Mouse (Mus musculus) left cerebral cortex, adult 9 months (tissue): ENCODE data around the gene Ccdc115.

ENCODE experiments used
- DNase-seq, 2 experiments: peaks; one replicate each; pipeline ENCODE4 v3.0.0; 2022; ENCODE audit warnings: low spot score in 2 of 2

The Ccdc115 gene

DNA sequence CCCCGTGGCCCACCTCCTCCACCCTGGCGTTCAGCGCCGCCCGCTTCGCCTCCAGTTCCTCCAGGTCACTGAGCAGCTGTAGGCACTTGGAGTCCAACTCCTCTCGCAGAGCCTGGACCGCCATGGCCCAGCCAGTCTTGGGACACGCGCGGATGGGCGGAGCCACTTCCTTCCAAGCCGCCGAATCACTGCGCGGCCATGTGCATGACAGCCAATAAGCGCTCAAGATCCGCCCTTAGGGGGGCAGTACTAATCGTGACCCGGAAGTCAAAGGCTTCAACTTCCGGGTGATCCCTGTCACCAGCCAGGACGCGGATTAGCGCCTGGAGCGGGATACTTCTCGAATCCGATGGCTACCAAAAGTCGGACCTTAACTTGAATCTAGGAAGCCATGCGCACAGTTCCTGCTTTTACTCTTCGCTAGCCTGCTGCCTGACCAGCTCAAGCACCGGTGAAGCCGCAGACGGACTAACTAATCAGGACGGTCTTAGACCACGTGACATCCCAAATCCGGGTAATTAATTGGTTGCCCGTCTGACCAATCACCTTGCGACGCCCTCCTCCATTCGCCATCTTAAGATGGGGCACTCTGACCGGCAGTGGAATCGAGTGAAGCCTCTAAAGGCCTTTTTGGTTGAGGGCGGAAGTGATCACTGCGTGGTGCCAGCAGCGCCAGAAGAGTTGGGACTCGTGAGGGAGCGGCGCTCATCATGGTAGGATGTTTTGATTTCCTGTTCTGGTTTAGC lies at the start of gene Ccdc115, which contains the start of gene Imp4:
Gene Ccdc115, minus strand, starts transcription at position 458 of the 746 bp plus-strand sequence.
Gene Imp4, plus strand, starts transcription at position 637 of the 746 bp plus-strand sequence.
- DNase-seq, result peak; percentile 95 to 97

DNA sequence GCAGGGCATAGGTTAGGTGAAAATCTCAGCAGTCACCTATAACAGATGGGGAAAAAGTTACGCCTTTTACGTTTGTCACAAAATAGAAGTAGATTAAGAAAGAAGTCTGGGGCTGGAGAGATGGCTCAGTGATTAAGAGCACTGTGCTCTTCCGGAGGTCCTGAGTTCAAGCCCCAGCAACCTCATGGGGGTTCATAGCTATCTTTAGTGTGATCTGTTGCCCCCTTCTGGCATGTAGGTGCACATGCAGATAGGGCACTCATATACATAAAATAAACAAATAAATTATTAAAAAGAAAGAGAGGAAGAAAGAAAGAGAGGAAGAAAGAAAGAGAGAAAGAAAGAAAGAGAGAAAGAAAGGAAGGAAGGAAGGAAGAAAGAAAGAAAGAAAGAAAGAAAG lies 47.9 kb upstream of the Ccdc115 start:
- no peak for DNase-seq

DNA sequence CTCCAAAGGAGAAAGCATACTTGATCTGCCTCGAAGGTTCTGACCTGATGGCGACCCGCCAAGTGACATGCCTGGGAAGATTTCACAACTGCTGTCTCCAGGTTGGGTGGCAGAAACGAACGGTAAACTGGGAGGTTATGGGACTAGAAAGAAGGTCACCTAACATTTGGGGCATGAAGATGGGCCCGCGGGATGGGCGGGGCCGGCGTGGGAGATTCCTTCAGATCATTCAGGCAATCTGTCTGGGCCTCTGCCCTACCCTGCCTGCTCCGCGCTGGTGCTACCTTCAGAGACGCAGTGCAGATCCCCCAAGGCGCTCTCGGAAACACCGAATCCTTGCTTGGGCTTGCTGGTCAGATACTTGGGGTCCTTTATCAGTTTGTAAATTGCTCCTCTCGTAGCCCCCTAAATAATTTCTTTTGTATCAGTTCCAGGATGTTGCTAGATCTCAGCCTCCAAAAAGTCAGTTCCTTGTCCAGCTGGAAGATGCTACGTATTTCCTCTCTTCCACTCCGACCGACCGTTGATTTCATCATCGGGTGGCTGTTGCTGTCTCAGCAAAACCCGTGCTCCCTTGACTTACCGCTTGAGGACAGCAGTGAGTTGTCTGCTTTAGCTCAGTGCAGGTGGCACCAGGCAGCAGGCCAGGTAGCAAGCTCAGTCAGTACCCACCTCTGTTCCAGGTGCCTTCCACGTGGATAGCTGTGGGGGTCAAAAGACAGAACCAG lies 46.2 kb upstream of the Ccdc115 start:
- peak in 1 of 2 experiments; percentile 65 for DNase-seq

DNA sequence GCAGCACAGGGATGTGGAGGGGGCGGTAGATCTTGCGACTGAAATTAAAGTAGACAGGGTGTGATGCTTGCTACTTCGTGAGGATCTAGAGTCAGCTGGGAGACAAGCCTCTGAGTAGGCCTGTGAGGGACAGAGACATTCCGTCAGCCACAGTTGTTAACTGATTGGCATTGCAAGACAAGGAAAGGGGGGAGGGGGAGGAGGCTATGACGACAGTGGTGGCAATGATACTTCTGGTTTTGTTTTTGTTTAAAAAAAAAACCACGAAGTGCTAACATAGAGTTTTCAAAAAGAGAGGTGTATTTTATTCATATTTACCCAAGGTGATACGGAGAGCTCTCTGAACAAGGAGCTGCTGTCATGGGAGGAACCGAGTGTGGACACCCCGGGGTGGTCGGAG lies 45.0 kb upstream of the Ccdc115 start:
- no peak for DNase-seq

DNA sequence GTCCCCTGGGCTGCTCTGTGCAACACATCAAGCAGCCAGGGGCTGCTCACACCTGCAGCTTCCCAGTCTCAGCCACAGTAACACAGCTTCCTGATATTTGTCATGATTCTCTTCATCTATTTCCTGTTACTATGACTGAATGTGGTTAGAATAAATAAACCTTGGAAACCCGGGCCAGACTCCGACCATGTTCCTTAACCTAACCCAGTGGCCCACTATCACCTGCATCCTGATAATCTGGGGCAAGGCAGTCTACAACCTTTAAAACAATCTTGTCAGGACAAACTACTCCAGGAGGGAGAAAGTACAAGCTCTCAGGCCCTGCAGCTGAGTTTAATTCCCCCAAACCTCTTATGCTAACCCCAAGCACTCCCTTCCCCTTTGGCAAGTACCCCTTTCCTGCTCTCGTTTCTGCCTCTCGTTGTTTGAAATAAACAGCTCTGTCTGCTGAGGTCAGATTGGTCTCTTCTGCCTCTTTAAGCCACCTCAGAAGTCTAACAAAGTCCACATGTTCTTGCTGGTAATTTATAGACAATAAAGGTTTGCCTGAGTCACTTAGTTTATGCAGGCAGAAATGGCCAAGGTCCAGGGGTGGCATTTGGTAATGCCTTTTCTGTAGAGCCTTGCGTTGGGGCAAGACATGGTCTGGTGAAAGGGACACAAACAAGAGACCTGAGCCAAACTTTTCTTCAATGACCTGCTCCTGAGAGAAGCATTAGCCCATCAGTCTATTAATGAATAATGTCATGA lies 42.6 kb upstream of the Ccdc115 start:
- DNase-seq, result no peak

DNA sequence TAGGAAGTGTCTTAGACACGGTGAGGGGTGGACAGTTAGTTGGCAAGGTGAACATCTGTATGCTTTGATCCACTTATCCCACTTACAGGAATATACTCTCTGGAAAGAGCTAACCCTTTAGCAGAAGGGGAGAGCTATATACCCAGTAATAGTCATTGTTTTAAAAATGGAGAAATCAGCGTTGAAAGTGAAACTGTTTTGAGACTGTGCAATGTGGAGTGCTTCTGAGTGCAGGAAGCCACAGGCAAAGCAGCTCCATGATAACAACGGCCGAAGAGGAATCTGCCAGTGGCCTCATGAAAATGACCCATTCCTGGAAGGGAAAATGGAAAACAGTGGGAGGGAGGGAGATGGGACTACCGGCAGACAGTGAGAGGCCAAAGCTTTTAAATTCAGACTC lies 41.3 kb upstream of the Ccdc115 start:
- no peak for DNase-seq

DNA sequence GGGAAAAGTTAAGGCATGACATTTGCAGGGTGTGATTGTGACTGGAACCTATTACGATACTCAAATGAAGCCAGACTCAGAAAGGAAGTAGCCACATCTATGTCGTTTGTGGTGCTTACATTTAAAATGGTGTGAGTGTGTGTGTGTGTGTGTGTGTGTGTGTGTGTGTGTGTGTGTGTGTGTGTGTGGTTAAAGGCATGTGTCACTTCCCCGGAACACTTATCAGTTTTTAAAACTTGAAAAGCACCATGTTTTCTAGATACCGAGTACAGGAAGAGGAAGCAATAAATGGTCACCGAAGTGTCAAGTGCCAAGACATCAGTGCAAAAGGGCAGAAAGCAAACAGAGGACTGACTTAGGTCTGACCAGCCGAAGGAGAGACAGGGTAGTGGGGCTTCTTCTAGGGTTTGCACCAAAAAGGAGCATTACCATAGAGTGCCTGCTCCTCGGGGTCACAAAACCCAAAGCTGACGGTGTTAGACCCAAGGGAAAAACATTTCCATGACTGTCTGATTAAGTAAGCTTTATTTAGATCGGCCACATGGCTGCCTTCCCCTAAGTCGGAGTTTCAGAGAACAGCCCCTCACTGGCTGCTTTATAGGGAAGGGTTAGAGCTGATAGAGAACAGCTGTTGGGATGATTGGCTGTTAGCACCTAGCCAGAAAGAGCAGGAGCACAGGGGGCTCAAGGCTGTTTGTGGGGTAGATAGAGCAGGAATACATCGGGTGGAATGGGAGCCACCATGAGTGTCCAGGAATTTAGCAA lies 39.6 kb upstream of the Ccdc115 start:
- no peak for DNase-seq

DNA sequence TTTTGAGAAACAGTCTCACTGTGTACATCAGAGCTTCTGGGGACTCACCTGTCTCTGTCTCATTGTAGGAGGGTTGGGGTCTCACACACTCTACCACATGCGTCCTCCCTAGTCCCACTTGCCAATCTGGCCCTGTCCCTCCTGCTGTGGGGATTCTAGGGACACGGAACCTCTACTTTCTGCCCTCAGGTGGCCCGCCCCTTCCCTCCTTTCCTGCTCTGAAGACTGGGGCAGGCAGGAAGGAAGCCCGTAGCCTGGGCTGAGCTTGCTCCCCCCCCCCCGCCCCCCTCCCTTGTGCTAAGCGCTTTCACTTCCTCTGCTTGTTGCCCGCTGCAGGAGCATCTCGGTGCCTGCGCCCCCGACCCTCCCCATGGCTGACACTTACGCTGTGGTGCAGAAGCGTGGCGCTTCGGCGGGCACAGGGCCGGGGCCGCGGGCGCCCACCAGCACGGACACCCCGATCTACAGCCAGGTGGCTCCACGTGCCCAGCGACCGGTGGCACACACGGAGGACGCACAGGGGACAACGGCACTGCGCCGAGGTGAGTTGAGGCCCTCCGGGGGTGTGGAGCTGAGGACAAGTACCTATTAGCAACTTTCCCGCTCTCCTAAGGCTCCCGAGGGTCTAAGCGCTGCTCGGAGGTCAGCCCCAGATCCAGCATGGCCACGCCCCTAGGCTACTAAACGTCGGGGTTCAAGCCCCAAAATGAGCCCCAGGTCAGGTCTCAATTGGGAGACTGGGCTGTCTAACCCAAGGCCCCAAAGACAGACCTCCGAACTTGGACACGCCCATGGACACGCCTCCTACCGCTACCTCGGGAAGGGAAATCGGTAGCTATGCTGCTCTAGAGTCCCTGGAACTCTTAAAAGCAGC lies 33.2 kb upstream of the Ccdc115 start:
- DNase-seq, result no peak

DNA sequence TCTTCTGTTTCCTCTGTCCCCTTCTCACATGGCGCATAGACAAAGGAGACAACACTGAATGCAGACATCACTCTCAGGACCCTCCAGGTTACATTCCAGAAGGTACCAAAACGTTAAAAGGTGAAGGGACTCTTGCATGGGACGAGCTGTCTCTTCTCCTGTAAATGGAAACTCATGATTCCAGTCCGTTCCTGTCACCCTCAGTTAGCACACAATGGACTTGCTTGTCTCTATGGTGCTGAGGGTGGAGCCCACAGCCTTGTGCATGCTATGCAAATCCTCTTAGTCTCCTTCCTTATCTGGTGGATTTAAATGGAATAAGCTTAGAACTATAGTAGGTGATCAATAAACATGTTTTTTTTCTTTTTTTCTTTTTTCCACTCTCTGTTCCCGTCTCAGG lies 30.3 kb upstream of the Ccdc115 start:
- no peak for DNase-seq

DNA sequence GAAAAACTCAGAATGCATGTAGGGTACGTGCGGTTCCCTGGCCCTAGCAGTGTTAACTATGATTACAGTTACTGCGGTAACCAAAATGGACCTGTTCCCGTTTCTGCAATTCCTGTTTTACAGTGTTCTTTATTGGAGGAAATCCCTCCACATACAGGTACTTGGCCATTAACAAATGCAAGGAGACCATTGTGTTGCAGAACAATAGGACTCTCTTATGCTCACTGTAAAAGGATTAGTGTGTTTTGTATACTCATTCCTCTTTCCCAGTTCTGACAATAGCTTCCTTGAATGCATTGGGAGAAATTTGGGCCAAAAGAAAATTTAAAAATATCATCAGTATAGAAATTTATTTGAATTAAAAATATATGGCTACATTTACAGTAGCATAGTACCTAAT lies 29.0 kb upstream of the Ccdc115 start:
- DNase-seq, result no peak

DNA sequence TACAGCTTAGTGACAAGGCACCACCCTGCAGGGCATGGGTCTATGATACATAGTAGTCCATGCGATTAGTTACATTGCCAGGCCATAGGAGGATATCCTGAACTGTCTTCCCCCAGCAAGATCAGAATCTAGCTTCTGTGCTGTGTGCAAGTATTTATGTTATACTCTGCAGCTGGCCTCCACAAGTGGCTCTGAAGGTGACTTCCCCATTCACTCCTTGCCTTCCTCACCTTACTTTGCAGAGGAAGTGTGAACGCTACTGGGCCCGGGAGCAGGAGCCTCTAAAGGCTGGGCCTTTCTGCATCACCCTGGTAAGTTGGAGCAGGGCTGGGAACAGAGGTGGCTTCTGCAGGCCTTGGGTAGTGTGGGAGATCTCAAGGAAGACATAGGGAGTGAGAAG lies 28.6 kb upstream of the Ccdc115 start:
- DNase-seq, result no peak

DNA sequence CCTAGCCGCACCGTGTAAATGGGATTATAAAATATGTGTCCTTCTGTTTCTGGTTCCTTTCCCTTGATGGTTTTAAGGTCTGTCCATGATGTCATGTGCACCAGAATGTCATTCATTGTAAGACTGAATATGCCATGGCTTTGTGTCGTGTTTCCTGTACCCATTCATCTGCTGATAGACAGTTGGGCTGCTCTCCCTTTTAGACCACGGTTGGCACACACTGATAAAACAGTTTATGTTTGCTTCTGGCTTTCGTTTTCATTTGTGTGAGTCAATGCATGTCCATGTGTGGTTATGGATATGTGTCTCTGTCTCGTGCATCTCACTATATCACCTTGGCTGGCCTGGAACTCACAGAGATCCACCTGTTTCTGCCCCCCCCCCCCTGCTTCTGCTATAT lies 26.0 kb upstream of the Ccdc115 start:
- DNase-seq, result no peak

DNA sequence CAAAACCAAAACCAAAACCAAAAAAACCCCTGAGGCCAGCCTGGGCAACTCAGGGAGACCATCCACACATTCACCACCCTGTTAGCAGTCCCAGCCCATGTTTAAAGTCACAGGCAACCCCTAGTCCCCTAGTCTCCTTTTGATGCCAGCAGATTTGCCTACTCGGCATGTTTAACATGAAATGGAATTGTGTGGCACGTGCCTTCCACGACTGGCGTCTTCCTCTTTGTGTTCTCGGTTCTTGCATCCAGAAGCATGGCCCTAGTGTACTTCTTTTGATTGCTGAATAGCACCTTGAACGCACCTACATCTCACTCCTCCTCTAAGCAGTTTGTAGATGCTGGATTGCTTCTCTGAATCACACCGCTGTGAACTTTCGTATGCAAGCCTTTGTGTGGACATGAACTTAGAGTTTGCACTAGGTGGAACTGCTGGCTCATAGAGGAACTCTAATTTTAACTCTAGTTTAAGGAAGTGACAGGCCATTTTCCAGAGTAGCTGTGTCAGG lies 24.9 kb upstream of the Ccdc115 start:
- no peak for DNase-seq

DNA sequence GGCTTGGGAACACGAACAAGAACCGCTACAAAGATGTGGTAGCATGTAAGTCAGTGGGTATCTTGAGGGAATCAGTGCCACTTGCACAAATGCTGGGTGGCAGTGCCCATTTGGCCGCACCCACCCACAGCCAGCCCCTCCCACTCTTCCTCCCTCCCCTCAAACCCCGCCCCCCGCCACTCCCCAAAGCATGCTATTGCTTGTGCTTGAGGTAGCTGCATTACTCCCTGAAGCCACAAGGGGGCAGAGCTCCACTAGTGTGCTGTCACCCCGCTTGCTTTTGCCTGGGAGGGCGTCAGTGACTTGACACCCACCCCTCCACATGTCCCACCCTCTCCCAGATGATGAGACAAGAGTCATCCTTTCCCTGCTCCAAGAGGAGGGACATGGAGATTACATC lies 23.3 kb upstream of the Ccdc115 start:
- peak in 1 of 2 experiments; percentile 35 for DNase-seq

DNA sequence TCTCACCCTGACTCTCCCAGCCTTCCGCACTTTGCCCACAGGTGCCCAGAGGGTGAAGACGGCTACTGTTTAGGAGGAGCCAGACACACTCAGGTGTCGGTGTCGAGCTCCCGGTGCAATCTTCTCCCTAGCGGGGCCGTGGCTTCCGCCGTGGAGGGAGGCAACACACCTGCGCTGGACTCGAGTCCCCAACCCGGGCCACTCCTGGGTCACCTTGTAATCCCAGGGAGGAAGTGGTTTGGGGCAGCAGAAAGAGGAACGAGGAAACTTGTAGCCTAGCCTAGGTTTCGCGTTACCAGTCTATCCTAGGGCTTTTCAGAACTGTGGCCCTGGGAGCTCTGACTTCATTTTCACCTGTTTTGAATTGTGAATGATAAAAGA lies 20.6 kb upstream of the Ccdc115 start:
- DNase-seq, result no peak

DNA sequence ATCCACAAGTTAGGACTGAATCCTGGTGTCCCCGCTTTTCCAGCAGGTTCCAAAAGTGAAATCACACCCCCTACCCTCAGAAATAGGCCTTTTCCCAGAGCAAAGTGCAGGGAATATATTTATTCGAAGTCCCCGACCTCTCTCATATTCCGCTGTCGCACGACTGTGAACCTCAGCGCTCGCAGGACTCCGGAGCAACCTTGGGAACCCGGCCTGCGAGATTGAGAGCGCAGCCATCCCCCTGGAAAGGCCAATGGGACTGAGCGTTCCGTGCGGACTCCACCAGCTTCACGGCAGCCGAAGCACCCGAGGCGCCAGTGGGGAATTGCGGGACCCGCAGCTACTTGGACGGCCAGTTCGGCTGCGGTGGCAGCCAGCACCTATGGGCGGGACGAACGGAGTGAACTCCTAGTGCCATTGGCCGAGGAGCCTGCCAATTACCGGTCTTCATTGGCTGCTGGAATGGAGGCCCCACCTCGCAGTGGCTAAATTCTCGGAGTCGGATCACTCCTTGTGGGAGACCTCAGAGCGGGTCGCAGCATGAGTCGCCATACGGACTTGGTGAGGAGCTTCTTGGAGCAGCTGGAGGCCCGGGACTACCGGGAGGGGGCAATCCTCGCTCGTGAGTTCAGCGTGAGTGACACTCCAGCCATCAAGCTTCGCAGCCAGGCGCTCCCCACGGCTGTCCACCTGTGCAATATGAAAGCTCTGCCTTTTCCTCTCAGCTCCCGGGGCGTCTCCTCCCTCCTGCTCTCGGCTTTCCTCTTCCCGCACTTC lies 20.0 kb upstream of the Ccdc115 start, which contains the start of gene Ptpn18:
Gene Ptpn18, plus strand, starts transcription at position 479 of the 777 bp plus-strand sequence.
- DNase-seq, result peak; percentile 44 to 92

DNA sequence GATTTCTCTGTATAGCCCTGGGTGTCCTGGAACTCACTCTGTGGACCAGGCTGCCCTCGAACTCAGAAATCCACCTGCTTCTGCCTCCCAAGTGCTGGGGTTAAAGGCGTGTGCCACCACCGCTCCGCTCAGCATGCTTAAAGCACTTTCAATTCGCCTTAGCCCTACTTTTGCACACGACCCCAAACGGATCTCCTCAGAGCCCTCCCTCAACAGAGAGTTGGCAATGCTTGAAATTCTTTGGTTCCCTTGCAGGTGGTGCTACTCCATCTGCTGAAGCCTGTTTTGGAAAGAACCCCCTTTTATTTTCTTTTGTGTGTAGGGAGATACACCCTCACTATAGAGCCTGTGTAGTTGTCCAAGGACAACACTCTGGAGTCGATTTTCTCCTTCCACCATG lies 19.0 kb upstream of the Ccdc115 start:
- DNase-seq, result no peak

DNA sequence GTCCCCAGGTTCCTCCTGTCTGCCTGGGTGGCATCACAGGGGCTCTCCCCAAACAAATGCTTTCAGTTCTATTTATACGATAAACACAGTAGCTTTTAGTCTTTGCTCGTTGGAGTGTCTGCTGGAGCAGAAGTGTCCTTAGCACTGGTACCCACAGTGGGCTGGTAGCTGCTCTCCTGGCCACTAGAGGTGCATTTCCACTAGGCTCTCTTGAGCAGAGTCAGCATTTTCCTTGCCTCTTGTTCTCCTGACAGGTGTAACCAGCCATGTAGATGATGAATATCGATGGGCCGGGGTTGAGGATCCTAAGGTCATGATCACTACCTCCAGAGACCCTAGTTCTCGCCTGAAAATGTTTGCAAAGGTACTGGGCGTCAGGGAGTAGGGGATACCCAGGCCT lies 3.7 kb upstream of the Ccdc115 start:
- no peak for DNase-seq

DNA sequence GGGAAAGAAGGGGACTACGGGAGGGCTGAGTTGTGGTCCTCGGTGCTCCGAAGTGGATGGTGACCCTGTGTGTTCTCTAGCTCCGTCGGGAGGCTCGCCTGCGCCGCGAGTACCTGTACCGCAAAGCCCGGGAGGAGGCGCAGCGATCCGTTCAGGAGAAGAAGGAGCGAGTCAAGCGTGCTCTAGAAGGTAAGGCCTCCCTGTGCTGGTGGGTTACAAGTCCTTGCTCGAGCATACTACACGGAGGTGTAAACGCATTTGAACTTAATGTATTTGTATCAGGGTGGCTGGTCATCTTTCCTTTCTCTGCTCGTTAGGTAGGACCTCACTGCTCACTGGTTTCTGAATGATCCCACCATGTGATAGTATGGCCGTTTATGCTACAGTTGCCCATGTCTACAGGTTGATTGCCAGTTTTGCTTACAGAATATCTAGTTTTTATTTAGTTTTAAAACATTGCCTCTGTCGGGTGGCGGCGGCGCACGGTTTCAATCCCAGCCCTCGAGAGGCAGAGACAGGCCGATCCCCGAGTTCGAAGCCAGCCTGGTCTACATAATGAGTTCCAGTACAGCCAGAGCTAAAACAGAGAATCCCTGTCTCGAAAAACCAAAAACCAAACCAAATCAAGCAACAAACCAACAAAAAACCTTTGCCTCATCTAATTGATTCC lies 624 bp upstream of the Ccdc115 start:
- DNase-seq, result no peak
